Comparison of ENCODE assay signal across 8 mouse cellular contexts in the genomic region with DNA sequence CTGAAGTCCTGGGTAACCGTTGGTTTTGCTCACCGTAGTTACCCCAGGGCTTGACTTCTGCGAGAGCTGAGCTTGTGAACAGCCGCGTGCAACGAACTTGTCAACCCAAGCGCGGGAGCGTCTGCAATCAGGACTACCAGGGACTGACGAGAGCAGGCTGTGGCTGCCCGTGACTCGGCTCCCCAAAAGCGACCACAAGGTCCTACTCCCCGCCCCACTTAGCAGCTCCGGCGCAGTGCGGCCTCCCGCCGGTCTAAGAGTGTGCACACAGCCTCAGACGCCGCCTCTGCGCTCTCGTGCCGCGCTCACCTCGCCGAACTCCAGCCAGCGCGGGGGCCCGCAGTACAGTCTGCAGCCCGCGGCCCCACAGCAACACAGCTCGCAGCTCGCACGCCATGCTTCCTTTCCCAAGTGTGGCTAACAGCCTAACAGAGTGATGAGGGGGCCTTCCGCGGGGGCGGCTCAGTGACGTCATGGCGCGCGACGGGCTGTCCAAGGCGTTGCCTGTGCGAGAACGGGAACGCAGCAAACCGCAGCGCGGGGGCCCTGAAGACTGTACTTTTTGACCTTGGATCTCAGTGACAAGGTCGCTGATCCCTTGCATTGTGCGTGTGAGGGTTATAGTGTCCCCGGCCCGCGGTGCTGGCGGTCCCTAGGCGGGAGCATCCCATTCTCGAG. TPM values are rescaled to one million over a fixed set of nuclear protein-coding genes. Genes with fewer than 3 reads are reported as not detected.
A peak's percentile ranks its signal among the peaks of the same experiment; 100 is the strongest.
DNase-seq lines count a peak whose midpoint lies in the region; ATAC-seq and TF ChIP-seq lines count a peak whose summit lies in the region.

A gene (minus strand): TSS at position 444 of the 678 bp plus-strand sequence.

- peak within 1 kb of the TSS; percentile 89 for H3K27ac ChIP-seq in forebrain, postnatal 0 days (ENCODE audit: low read depth, low read length)
- H3K27ac ChIP-seq in lung, embryonic 15.5 days, result peak within 1 kb of the TSS; percentile 80

- no peaks in the 10 kb centered on the region for H3K9me3 ChIP-seq in G1E (replicated peaks)
- no peaks in the 10 kb centered on the region for H3K9me3 ChIP-seq in forebrain, postnatal 0 days (ENCODE audit: low read length)
- H3K9me3 ChIP-seq in lung, embryonic 15.5 days, result no peaks in the 10 kb centered on the region

- no peaks in the 10 kb centered on the region for H3K27me3 ChIP-seq in G1E (ENCODE audit: insufficient read depth, low read length)
- no peaks in the 10 kb centered on the region for H3K27me3 ChIP-seq in forebrain, postnatal 0 days (ENCODE audit: insufficient read depth, low read length)
- H3K27me3 ChIP-seq in lung, embryonic 15.5 days, result no peaks in the 10 kb centered on the region

- under 1% methylated on average over 58 of the region's 58 CpGs for WGBS in forebrain, postnatal 0 days
- under 1% methylated on average over 58 of the region's 58 CpGs for WGBS in lung, embryonic 15.5 days

- H3K4me2 ChIP-seq in forebrain, postnatal 0 days (ENCODE audit: low read depth), result peak within 1 kb of the TSS; percentile 75
- H3K4me2 ChIP-seq in lung, embryonic 15.5 days, result peak within 1 kb of the TSS; percentile 63

- peak; percentile 90 for DNase-seq in G1E (ENCODE audit: low spot score)
- DNase-seq in cerebellum, adult 18-20 months, result peak; percentile 89 to 96
- peak; percentile 94 for DNase-seq in forebrain, postnatal 0 days
- DNase-seq in heart, postnatal 4 days, result peak; percentile 96
- peak; percentile 89 to 95 for DNase-seq in layer of hippocampus, adult 8-10 months (ENCODE audit: low spot score in 2 of 2)
- DNase-seq in ovary, adult 18-20 months (ENCODE audit: low spot score), result peak; percentile 85
- DNase-seq in thymus, postnatal 0 days (ENCODE audit: low spot score), result peak; percentile 94

- peak; percentile 83 for ATAC-seq in G1E (ENCODE audit: extremely low read depth, insufficient number of reproducible peaks, low FRiP score, poor library complexity, severe bottlenecking)
- ATAC-seq in forebrain, postnatal 0 days, result peak; percentile 98
- peak; percentile 95 for ATAC-seq in lung, embryonic 15.5 days (ENCODE audit: borderline replicate concordance, extremely low read depth, low FRiP score, low TSS enrichment)

- H3K36me3 ChIP-seq in G1E (replicated peaks), result peaks cover 42% of the 10 kb centered on the region
- H3K36me3 ChIP-seq in forebrain, postnatal 0 days (ENCODE audit: insufficient read depth), result peaks cover 8% of the 10 kb centered on the region; the same call in 1 of the 2 replicates
- H3K36me3 ChIP-seq in lung, embryonic 15.5 days, result 0 out of 2 replicates have a peak, but pooled peaks cover 3% of the 10 kb centered on the region

- peaks cover 35% of the 10 kb centered on the region for H3K4me1 ChIP-seq in G1E (ENCODE audit: insufficient read depth, low read depth, low read length)
- peaks cover 6% of the 10 kb centered on the region; the same call in 1 of the 2 replicates for H3K4me1 ChIP-seq in forebrain, postnatal 0 days (ENCODE audit: insufficient read depth)
- H3K4me1 ChIP-seq in lung, embryonic 15.5 days, result peaks cover 18% of the 10 kb centered on the region

- no peak for TF ChIP-seq CTCF in G1E (IDR thresholded peaks at IDR 0.05; ENCODE audit: low read depth, low read length)
- TF ChIP-seq CTCF in forebrain, postnatal 0 days (IDR thresholded peaks at IDR 0.05; ENCODE audit: low read depth), result 0 out of 2 replicates have a peak, but pooled peaks have one; percentile 13

- H3K9ac ChIP-seq in forebrain, postnatal 0 days, result peak within 1 kb of the TSS; percentile 83
- H3K9ac ChIP-seq in lung, embryonic 15.5 days, result peak within 1 kb of the TSS; percentile 89

- peak within 1 kb of the TSS; percentile 94 for H3K4me3 ChIP-seq in G1E (ENCODE audit: low read depth, low read length)
- H3K4me3 ChIP-seq in forebrain, postnatal 0 days (ENCODE audit: low read depth, low read length), result peak within 1 kb of the TSS; percentile 82
- peak within 1 kb of the TSS; percentile 86 for H3K4me3 ChIP-seq in lung, embryonic 15.5 days

RNA-seq across cellular contexts. Expression of the gene that starts here (rescaled TPM):
- total RNA-seq in G1E (2014; fragmentation: Nextera tagmentation) (134 and 135 TPM in 2 replicates), G1E (2017) (111 and 117 TPM in 2 replicates)
- polyA plus RNA-seq in G1E (2012), result 413 and 470 TPM in 2 replicates
- total RNA-seq in forebrain, postnatal 0 days (2014; rRNA removed), result 41.7 and 43.3 TPM in 2 replicates
- 43.3 and 43.5 TPM in 2 replicates for polyA plus RNA-seq in forebrain, postnatal 0 days (2015; fragmentation: Nextera tagmentation; extraction: Ambion mirVana)
- 100 to 1,000 TPM; 128 to 151 TPM for total RNA-seq in heart, postnatal 4 days (2021)
- total RNA-seq in layer of hippocampus, adult 8-10 months (2022), result 10 to 100 TPM; 73.6 to 80.6 (median 76.8) TPM
- polyA plus RNA-seq in lung, embryonic 15.5 days (2015; fragmentation: Nextera tagmentation; extraction: Ambion mirVana), result 86.6 and 87.1 TPM in 2 replicates
- 82.8 and 94.5 TPM in 2 replicates for polyA plus RNA-seq in thymus, postnatal 0 days (2015; fragmentation: Nextera tagmentation; extraction: Ambion mirVana)

Comparison
In these comparisons a context has a peak if more than half of its experiments do, and no peak if none do; other contexts are left out.
1. Peak in every context shown above with its lines: DNase-seq, ATAC-seq, H3K4me3 ChIP-seq and H3K27ac ChIP-seq.